Mouse (Mus musculus) megakaryocyte, embryonic 14.5 days (primary cell): Measurements from ENCODE around the gene Antxr1. TPM values are rescaled to one million over a fixed set of nuclear protein-coding genes. Genes with fewer than 3 reads are reported as not detected.

ENCODE experiments used
- H3K27me3 ChIP-seq: replicated peaks from 2 replicates; pipeline ENCODE3; 2012; ENCODE audit warnings: inconsistent platforms
- H3K36me3 ChIP-seq: replicated peaks from 2 replicates; pipeline ENCODE3; 2012; ENCODE audit warnings: low read length, inconsistent platforms, mixed read lengths
- H3K4me1 ChIP-seq: 2 replicates; pipeline ENCODE4 v1.6.1; 2012; ENCODE audit warnings: inconsistent platforms
- H3K4me3 ChIP-seq: replicated peaks from 2 replicates; pipeline ENCODE3; 2012; ENCODE audit warnings: moderate library complexity, mild to moderate bottlenecking, inconsistent platforms
- H3K9me3 ChIP-seq: 2 replicates; pipeline ENCODE4 v1.6.1; 2012; ENCODE audit warnings: inconsistent platforms
- FLI1 ChIP-seq: IDR thresholded peaks from 2 replicates; pipeline ENCODE4 v1.6.1; 2012; ENCODE audit warnings: low read length, inconsistent platforms, mixed read lengths
- GATA1 ChIP-seq: IDR thresholded peaks from 3 replicates; pipeline ENCODE4 v1.6.1; 2012; ENCODE audit warnings: mixed read lengths, low read length, inconsistent platforms, borderline replicate concordance
- polyA plus RNA-seq: library from polyadenylated mRNA; stranded (reverse); fragments of >175 nt; gene quantifications from 2 replicates; pipeline ENCODE4 v1.2.3, GENCODE M21; 2012; ENCODE audit warnings: low replicate concordance; ENCODE audit not compliant: insufficient read depth

The Antxr1 gene
- polyA plus RNA-seq, 1 experiment: not detected

DNA sequence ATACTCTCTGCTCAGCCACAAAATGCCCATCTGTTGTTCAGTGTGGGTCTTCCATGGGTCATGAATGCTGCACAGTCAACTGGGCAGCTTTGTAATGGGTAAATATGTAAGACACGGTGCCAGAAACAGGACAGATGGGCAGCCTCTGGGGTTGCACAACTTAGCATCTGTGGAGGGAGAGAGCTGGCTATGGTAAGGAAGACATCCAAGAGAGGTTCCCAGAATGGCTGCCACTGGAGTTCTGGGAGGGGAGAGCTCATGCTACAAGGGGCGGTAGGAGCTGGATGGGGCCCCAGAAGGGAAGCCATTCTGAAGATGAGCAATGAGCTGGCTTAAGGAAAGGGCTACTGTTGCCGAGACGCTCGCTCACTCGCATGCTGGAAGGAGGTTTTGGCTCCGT is 58.7 kb downstream of the Antxr1 start:
- TF ChIP-seq GATA1 (no peak), FLI1 (no peak)

DNA sequence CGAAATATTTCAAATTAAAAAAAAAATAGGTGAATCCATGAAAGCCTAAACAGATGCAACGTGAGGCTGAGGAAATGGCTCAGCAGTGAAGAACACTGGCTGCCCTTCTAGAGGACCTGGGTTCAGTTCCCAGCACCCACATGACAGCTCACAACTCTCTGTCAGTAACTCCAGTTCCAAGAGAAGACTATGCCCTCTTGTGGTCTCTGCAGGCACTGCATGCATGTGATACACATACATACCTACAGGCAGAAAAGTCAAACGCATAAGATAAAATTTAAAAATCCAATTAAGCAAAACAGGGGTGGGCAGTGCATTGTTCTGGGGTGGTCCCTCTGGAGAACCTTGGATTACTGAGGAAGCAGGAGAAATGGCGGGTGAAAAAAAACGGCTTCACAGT is 60.8 kb downstream of the Antxr1 start:
- Histone ChIP-seq H3K4me3 (no peak overlapping the region), H3K36me3 (no peaks in the 10 kb centered on the region), H3K9me3 (peaks cover 12% of the 10 kb centered on the region), H3K4me1 (peaks cover 13% of the 10 kb centered on the region), H3K27me3 (peaks cover 26% of the 10 kb centered on the region)
- TF ChIP-seq FLI1 (no peak), GATA1 (no peak)

More for the DNA sequence above, 58.7 kb downstream of the Antxr1 start:
- Histone ChIP-seq H3K4me3 (no peak overlapping the region), H3K9me3 (peaks cover 12% of the 10 kb centered on the region), H3K36me3 (no peaks in the 10 kb centered on the region), H3K27me3 (peaks cover 16% of the 10 kb centered on the region), H3K4me1 (peaks cover 7% of the 10 kb centered on the region; the same call in 1 of the 2 replicates)

DNA sequence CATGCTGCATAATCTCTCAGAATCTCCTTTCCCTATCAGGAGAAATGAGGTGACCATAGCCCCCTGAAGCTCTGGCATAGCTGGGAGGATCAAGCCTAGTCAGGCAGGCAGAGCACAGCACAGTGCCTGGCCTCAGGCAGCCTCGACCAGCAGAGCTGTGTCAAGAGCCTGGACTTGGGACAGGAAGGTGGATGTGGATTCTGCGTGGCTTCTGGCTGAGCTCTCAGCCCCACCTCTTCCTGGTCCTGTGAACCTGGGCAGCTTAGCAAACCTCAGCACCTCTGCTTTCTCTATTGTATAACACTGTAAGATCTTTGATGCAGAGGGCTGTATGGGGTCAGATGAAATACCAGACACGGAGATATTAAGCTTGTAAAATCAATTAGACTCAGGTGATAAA is 61.8 kb downstream of the Antxr1 start:
- Histone ChIP-seq H3K9me3 (peaks cover 12% of the 10 kb centered on the region), H3K4me3 (no peak overlapping the region), H3K4me1 (peaks cover 13% of the 10 kb centered on the region), H3K36me3 (no peaks in the 10 kb centered on the region), H3K27me3 (peaks cover 24% of the 10 kb centered on the region)
- TF ChIP-seq GATA1: no peak
- no peak for TF ChIP-seq FLI1

DNA sequence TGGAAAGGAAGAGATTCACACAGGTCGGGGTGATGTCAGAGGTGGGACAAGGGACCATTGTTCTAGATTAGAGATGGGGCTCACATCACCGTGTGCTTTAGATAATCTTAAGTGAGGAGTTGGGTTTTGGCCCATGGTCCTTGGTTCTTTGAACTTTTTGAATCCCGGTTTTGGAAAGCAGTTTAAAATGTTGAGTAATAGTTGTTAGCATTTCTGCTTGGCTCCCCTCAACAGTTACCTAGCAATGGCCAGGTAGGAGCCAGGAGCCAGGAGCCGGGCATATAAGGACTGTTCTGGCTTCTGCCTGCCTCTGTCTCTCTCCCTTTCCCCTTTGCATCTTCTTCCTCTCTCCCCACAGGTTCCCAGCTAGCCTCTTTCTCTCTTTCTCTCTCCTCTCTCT is 62.5 kb downstream of the Antxr1 start:
- peaks cover 12% of the 10 kb centered on the region for H3K9me3 ChIP-seq
- H3K4me1 ChIP-seq: peaks cover 13% of the 10 kb centered on the region
- no peaks in the 10 kb centered on the region for H3K36me3 ChIP-seq
- peaks cover 24% of the 10 kb centered on the region for H3K27me3 ChIP-seq
- TF ChIP-seq FLI1 (no peak), GATA1 (no peak)
- H3K4me3 ChIP-seq: no peak overlapping the region

DNA sequence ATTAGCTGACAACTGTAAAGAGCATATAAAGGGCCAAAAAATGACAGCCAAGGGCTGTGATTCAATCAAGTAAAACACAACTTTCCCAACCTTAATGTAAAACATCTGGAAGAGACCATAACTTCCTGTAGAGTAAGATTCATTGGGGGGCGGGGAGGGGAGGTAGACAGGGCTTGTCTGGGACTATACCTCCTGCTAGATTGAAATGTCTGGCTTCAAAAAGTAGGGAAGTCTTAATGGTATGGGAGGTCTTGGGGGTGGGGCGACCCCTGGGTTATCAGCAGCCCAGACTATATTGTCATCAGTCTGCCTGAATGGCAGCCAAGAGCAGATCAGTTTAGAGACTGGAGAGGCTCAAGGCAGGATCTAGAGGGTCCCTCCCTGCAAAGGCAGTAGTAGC is 63.4 kb downstream of the Antxr1 start:
- H3K27me3 ChIP-seq: peaks cover 24% of the 10 kb centered on the region
- no peaks in the 10 kb centered on the region for H3K36me3 ChIP-seq
- TF ChIP-seq GATA1: no peak
- TF ChIP-seq FLI1: no peak
- peaks cover 7% of the 10 kb centered on the region for H3K4me1 ChIP-seq
- no peak overlapping the region for H3K4me3 ChIP-seq
- peaks cover 12% of the 10 kb centered on the region for H3K9me3 ChIP-seq

DNA sequence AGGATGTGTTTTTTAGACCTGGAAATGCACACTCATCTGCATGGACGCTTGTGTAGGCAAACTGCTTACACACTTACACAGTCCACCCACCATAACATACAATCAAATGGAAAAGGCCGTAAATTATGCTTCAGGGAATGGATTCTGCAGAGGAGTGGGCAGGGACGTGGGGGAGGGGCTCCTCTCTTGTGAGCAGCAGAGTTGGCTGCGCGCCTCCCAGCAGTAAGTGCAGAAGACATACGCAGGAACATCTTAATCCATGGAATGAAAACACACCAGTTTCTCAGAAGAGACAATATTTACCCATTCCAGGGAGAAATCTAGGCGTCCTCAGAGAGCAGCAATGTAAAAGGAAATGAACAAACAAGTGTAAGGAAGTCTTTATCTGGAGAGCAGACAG is 65.2 kb downstream of the Antxr1 start:
- TF ChIP-seq GATA1: no peak
- no peak for TF ChIP-seq FLI1
- H3K27me3 ChIP-seq: peaks cover 20% of the 10 kb centered on the region
- H3K36me3 ChIP-seq: no peaks in the 10 kb centered on the region
- peaks cover 12% of the 10 kb centered on the region for H3K9me3 ChIP-seq
- H3K4me1 ChIP-seq: peaks cover 6% of the 10 kb centered on the region
- no peak overlapping the region for H3K4me3 ChIP-seq

DNA sequence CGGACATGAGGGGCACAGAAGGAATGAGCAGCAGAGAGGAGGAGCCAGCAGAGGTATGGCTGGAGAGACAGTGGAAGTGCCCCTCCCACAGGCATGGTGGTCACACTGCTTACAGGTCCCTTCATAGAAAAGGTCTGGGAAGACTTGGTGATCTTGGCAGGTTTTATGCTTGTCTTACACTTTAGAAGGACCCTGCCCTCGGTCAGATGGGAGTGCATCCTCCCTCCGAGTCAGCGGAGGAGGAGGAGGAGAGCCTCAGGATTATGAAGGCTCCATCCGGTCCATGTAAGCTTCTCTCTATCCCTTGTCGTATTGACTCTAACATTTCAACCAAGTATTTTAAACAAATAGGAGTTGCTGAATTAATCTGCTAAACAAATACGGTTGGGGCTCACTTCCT is 65.7 kb downstream of the Antxr1 start:
- H3K36me3 ChIP-seq: no peaks in the 10 kb centered on the region
- H3K4me1 ChIP-seq: peaks cover 6% of the 10 kb centered on the region
- no peak overlapping the region for H3K4me3 ChIP-seq
- H3K27me3 ChIP-seq: peaks cover 20% of the 10 kb centered on the region
- TF ChIP-seq GATA1 (no peak), FLI1 (no peak)
- H3K9me3 ChIP-seq: peaks cover 12% of the 10 kb centered on the region

DNA sequence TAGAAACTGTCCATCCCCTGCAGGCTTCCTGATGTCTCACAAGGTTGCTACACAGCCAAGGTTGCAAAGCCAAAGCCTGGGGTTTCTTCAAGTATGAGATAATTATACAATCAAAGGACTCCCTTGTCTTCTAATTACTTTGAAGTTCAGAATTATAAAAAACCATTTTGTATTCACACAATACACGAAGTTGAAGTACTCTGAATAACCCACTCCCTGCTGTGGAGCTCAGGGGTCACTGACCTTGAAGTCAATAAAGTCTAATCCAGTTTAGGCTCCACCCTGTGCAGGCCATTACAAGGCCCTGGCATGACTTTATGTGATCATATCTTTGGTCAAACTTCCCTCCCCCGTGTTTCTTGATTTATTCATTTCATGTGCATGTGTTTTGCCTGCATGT is 73.0 kb downstream of the Antxr1 start:
- H3K36me3 ChIP-seq: no peaks in the 10 kb centered on the region
- peaks cover 11% of the 10 kb centered on the region for H3K4me1 ChIP-seq
- peaks cover 22% of the 10 kb centered on the region for H3K27me3 ChIP-seq
- H3K4me3 ChIP-seq: no peak overlapping the region
- no peaks in the 10 kb centered on the region for H3K9me3 ChIP-seq
- no peak for TF ChIP-seq GATA1
- no peak for TF ChIP-seq FLI1

DNA sequence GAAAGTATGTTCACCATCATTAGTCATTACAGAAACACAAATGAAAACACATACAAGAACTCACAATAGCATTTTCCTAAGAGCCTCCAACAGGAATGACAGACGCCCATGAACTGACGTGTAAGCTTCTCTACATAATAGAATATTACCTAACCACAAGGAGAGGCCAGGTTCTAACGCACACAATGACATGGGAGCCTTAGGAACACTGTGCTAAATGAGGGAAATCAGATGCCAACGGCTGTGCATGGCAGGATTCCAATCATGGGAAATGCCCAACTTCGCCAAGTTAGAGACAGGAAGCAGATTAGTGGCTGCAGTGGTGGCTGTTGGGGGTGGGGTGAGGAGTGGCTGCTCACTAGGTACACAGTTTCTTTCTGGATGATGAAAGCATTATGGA is 76.6 kb downstream of the Antxr1 start:
- Histone ChIP-seq H3K27me3 (peaks cover 36% of the 10 kb centered on the region), H3K4me3 (no peak overlapping the region), H3K36me3 (no peaks in the 10 kb centered on the region), H3K4me1 (peaks cover 11% of the 10 kb centered on the region), H3K9me3 (no peaks in the 10 kb centered on the region)
- TF ChIP-seq GATA1 (no peak), FLI1 (no peak)

DNA sequence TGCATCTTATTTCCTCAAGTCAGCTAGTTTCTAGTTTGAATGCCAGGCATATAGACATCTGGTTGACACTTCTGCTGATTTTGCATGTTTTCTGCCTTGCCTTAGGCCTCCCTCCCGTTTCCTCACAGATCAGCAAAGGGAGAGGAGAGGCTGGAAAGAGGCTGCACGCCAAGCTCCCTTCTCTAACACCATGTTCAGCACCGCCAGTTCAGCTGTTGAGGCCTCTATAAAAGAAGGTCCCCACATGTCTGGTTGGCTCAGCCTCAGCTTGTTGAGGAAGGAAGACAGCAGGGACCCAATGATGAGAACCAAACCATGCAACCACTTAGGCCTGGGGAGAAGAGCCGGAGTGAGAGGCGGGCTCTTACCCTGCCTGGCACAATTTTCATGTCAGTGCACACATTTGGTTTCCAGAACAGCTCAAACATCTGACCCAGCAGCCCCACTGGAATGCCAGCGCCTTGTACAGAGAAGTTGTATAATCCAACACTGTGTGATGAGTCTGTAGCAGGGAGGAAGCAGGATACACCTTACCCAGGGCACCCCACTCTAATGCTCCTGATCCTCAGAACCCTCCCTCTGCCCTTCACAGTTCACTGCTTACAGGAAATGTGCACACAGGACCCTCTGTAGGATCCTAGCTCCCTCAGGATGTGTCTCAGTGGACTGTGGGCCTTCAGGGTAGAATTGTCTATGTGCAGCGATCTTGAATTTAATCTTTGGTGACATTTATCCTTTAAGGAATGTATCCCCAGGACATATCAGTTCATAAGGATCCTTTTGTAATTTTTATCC is 77.4 kb downstream of the Antxr1 start:
- peaks cover 11% of the 10 kb centered on the region for H3K4me1 ChIP-seq
- no peaks in the 10 kb centered on the region for H3K9me3 ChIP-seq
- no peaks in the 10 kb centered on the region for H3K36me3 ChIP-seq
- H3K27me3 ChIP-seq: peaks cover 37% of the 10 kb centered on the region
- no peak for TF ChIP-seq GATA1
- TF ChIP-seq FLI1: no peak
- H3K4me3 ChIP-seq: no peak overlapping the region
